Mouse (Mus musculus) kidney, adult 2 months (tissue): ENCODE results near the gene Cd52.

Experiments used
- CTCF ChIP-seq: fragments of 200-500 bp; conservative IDR thresholded peaks from 2 replicates; pipeline ENCODE4 v1.5.1; 2011; ENCODE audit warnings: low read depth, mild to moderate bottlenecking, control low read depth, low read length, moderate library complexity, mixed read lengths; ENCODE audit not compliant: insufficient read depth, insufficient read length
- POLR2A ChIP-seq: fragments of 200-500 bp; IDR thresholded peaks from one replicate; pipeline ENCODE4 v1.6.1; 2011; ENCODE audit warnings: low read depth, low read length, control low read depth

- no peak for TF ChIP-seq POLR2A
- TF ChIP-seq CTCF, result no peak
These were observed 13.0 kb downstream of the Cd52 start for GRCm38 (mm10) chr4:134081730-134082386.
